Mouse (Mus musculus): Measurements from ENCODE around the gene Cenps. TPM values are rescaled to one million over a fixed set of nuclear protein-coding genes. Genes with fewer than 3 reads are reported as not detected.
A peak's percentile ranks its signal among the peaks of the same experiment; 100 is the strongest.
"Not testable (repeated sequence)": the region's sequence is repeated elsewhere in the genome, so short reads cannot be mapped to it uniquely, and the experiment has no call there.

The Cenps gene
- polyA plus RNA-seq, 1 experiment from 2014 or later, result 51.1 TPM

GRCm38 (mm10) chr4:149131789-149132565 lies 5.5 kb downstream of the Cenps start:
- no peak overlapping the region for H3K9ac ChIP-seq
- H3K4me3 ChIP-seq (replicated peaks), result no peak overlapping the region
- no peaks in the 10 kb centered on the region for H3K9me3 ChIP-seq
- H3K27me3 ChIP-seq, result no peaks in the 10 kb centered on the region
- no peak overlapping the region for H3K4me2 ChIP-seq
- WGBS, result 91% methylated on average over 21 of the region's 21 CpGs
- no peak for ATAC-seq (ENCODE audit: low FRiP score)
- no peak overlapping the region for H3K27ac ChIP-seq
- peaks cover 8% of the 10 kb centered on the region for H3K4me1 ChIP-seq
- peaks cover 44% of the 10 kb centered on the region for H3K36me3 ChIP-seq (replicated peaks)

DNA sequence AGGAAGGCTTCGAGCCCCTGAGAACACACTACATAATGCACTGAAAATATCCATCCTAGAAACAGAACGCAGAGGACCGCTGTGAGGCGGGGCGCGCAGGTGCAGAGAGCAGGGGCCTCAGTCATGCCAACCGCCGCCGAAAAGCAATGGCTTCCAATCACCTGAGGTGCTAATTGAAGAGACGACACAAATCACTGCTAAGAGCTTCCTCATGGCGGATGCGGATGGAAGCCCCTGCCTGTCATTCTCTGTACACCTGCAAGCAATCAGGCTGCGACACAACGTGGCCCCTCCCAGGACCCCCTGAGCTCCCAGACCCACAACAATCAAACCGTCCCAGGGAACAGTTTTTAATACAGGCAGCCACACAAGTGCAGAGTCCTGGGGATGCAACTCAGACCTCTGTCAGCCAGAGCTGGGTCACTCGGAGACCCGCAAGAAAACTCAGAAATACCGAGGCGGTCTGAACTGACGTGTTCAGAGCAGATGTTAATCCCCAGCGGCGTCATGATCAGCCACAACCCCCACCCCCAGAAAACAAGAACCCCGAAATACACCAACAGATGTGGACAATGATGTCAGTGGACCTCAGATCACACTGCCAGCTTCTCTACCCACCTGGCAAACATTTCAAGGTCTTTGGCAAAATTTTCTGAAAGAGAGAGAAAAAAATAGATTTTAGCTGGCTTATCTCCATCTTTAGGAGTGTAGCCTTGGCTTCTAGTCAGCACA lies 6.2 kb downstream of the Cenps start:
- no peak overlapping the region for H3K4me2 ChIP-seq
- H3K9ac ChIP-seq, result no peak overlapping the region
- 90% methylated on average over 23 of the region's 23 CpGs for WGBS
- no peak overlapping the region for H3K4me3 ChIP-seq (replicated peaks)
- H3K27ac ChIP-seq, result no peak overlapping the region
- H3K27me3 ChIP-seq, result no peaks in the 10 kb centered on the region
- H3K4me1 ChIP-seq, result peaks cover under 1% of the 10 kb centered on the region; the same call in 1 of the 2 replicates
- peaks cover 44% of the 10 kb centered on the region for H3K36me3 ChIP-seq (replicated peaks)
- no peak for ATAC-seq (ENCODE audit: low FRiP score)
- H3K9me3 ChIP-seq, result no peaks in the 10 kb centered on the region

DNA sequence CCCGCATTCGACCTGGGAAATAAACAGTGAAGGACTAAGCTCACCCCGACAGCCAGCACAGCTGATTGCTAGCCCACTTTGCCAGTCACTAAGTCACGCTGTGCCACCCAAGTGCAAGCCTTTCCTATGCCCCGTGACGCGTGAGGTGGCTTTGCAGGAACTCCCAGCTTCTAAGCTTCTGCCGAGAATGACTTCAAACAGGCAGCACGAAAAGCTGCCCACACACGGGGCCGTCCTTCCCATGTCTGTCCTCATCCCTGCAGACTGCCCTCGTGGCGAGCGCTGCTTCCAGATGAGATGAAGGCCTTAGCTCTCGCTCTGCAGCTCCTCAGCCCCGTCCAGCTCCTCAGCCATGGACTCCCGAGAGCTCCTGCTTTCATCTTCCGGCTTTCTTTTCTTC lies 9.0 kb downstream of the Cenps start:
- Histone ChIP-seq H3K4me1 (0 out of 2 replicates have a peak, but pooled peaks cover 7% of the 10 kb centered on the region), H3K36me3 (replicated peaks) (peaks cover 44% of the 10 kb centered on the region), H3K27me3 (no peaks in the 10 kb centered on the region), H3K4me3 (replicated peaks) (no peak overlapping the region), H3K9ac (no peak overlapping the region), H3K27ac (no peak overlapping the region), H3K9me3 (no peaks in the 10 kb centered on the region), H3K4me2 (no peak overlapping the region)
- ATAC-seq (ENCODE audit: low FRiP score), result no peak
- 90% methylated on average over 18 of the region's 18 CpGs for WGBS

DNA sequence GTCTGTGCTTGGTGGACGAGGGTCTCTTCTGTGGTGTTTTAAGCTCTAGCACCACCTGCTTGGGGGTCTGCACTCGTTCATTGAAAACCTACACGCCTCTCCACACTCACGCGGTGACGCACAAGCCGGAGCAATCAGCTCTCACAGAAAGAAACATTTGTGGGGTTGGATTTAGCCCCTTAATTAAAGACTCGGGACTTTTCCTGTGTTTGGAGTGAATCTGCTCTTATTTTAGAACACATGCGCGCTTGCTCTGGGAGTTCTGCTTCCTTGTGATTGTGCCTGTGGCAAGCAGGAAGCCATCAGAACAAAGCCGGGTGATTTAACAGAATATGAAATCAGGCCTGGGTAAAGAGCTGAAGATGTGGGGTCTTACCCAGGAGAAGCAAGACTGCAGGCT lies 10.8 kb downstream of the Cenps start, which contains the start of gene Cort:
Cort (minus strand) TSS at position 101 of the 400 bp plus-strand sequence.
- H3K9me3 ChIP-seq, result no peaks in the 10 kb centered on the region
- 0 out of 2 replicates have a peak, but pooled peaks cover 7% of the 10 kb centered on the region for H3K4me1 ChIP-seq
- ATAC-seq (ENCODE audit: low FRiP score), result no peak
- no peak within 1 kb of the TSS for H3K9ac ChIP-seq
- H3K4me2 ChIP-seq, result no peak within 1 kb of the TSS
- 86% methylated on average over 11 of the region's 11 CpGs for WGBS
- no peak within 1 kb of the TSS for H3K4me3 ChIP-seq (replicated peaks)
- H3K27me3 ChIP-seq, result no peaks in the 10 kb centered on the region
- peaks cover 40% of the 10 kb centered on the region for H3K36me3 ChIP-seq (replicated peaks)
- H3K27ac ChIP-seq, result no peak within 1 kb of the TSS

- H3K4me1 ChIP-seq, result 0 out of 2 replicates have a peak, but pooled peaks cover 7% of the 10 kb centered on the region
- 87% methylated on average over 6 of the region's 6 CpGs for WGBS
- no peak overlapping the region for H3K4me3 ChIP-seq (replicated peaks)
- peaks cover 35% of the 10 kb centered on the region for H3K36me3 ChIP-seq (replicated peaks)
- no peak overlapping the region for H3K27ac ChIP-seq
- no peaks in the 10 kb centered on the region for H3K9me3 ChIP-seq
- no peak overlapping the region for H3K4me2 ChIP-seq
- H3K9ac ChIP-seq, result no peak overlapping the region
- no peaks in the 10 kb centered on the region for H3K27me3 ChIP-seq
- ATAC-seq (ENCODE audit: low FRiP score), result no peak
Observed at GRCm38 (mm10) chr4:149126115-149126509, 11.3 kb downstream of the Cenps start.

- no peak overlapping the region for H3K9ac ChIP-seq
- H3K4me3 ChIP-seq (replicated peaks), result no peak overlapping the region
- 0 out of 2 replicates have a peak, but pooled peaks cover 7% of the 10 kb centered on the region for H3K4me1 ChIP-seq
- H3K36me3 ChIP-seq (replicated peaks), result peaks cover 29% of the 10 kb centered on the region
- 42% methylated on average over 11 of the region's 11 CpGs for WGBS
- H3K27me3 ChIP-seq, result no peaks in the 10 kb centered on the region
- no peaks in the 10 kb centered on the region for H3K9me3 ChIP-seq
- no peak overlapping the region for H3K4me2 ChIP-seq
- no peak overlapping the region for H3K27ac ChIP-seq
- no peak for ATAC-seq (ENCODE audit: low FRiP score)
Observed at GRCm38 (mm10) chr4:149125341-149126114, 11.9 kb downstream of the Cenps start.

- 61% methylated on average over 5 of the region's 5 CpGs for WGBS
- no peak overlapping the region for H3K4me2 ChIP-seq
- H3K27me3 ChIP-seq, result no peaks in the 10 kb centered on the region
Observed at GRCm38 (mm10) chr4:149123432-149123831, 14.0 kb downstream of the Cenps start.

DNA sequence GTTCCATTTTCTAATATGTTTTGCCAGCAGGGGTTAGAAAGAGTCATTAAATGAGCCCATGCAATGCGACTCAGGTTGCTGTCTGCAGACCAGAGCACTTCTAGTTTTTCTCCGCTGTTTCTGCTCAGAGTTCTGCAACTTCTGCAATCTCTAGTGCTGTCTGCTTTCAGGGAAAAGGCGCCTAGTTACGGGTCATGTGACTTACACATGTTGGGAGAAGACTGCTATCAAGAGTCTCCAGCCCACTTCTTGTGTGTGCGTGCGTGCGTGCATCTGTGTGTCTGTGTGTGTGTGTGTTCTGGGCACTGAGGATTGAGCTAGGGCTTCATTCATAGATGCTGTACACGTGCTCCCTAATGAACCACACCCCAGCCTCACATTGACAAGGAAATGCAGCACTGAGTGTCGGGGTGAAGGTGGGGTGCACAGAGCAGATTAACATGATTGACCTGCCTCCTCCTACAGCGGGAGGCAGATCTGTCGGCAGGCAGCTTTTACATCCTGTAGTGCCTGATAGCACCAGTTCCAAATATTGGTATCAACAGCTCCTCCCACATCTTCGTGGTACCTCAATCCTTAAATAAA lies 17.4 kb downstream of the Cenps start:
- not testable (repeated sequence) for ATAC-seq (ENCODE audit: low FRiP score); H3K27ac ChIP-seq
- WGBS, result 84% methylated on average over 12 of the region's 12 CpGs

More at GRCm38 (mm10) chr4:149123432-149123831, 14.0 kb downstream of the Cenps start:
- H3K9ac ChIP-seq, result no peak overlapping the region
- H3K4me1 ChIP-seq, result 0 out of 2 replicates have a peak, but pooled peaks cover 7% of the 10 kb centered on the region
- peaks cover 19% of the 10 kb centered on the region for H3K36me3 ChIP-seq (replicated peaks)
- no peak overlapping the region for H3K27ac ChIP-seq
- no peak overlapping the region for H3K4me3 ChIP-seq (replicated peaks)
- no peak for ATAC-seq (ENCODE audit: low FRiP score)
- H3K9me3 ChIP-seq, result no peaks in the 10 kb centered on the region

DNA sequence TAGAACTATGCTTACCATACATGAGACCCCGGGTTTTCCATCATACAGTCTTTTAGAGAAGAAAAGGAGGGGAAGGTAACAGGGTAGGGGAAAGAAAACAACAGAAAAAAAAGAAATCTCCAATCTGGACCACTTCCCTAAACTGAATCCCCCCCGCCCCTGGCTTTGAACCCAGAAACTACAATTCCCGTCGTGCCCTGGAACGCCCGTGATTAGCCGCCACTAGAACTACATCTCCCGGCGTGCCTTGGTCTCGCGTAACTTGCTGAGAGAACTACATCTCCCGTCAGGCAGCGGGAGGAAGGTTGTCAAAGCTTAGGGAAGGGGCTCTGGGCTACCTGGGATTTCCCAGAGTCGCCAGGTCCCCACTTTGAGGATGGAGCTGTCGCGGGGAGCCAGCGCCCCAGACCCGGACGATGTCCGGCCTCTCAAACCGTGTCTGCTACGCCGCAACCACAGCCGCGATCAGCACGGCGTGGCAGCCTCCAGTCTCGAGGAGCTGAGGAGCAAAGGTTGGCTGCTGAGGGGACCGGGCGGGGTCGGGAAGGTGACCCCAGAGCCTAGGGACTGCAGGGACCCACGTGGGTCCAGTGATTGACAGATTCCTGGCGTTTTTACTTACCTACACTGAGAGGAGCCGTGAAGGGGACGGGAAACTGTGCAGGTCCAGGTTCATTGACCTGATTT lies 33.4 kb downstream of the Cenps start, which contains the start of gene Dffa:
Dffa (plus strand) TSS at position 272 of the 687 bp plus-strand sequence.
- Histone ChIP-seq H3K4me1 (peaks cover 11% of the 10 kb centered on the region), H3K4me3 (replicated peaks) (peak within 1 kb of the TSS; percentile 82), H3K9ac (peak within 1 kb of the TSS; percentile 88), H3K9me3 (no peaks in the 10 kb centered on the region), H3K36me3 (replicated peaks) (peaks cover 16% of the 10 kb centered on the region), H3K27me3 (no peaks in the 10 kb centered on the region), H3K4me2 (peak within 1 kb of the TSS; percentile 94), H3K27ac (0 out of 2 replicates have a peak within 1 kb of the TSS, but pooled peaks have one; percentile 25)
- peak; percentile 83 for ATAC-seq (ENCODE audit: low FRiP score)
- under 1% methylated on average over 35 of the region's 35 CpGs for WGBS

More for the DNA sequence above, 17.4 kb downstream of the Cenps start:
- not testable (repeated sequence) for H3K4me2 ChIP-seq; H3K4me3 ChIP-seq (replicated peaks); H3K9ac ChIP-seq; H3K4me1 ChIP-seq; H3K27me3 ChIP-seq; H3K9me3 ChIP-seq
- peaks cover 15% of the 10 kb centered on the region; the same call in 1 of the 2 replicates for H3K36me3 ChIP-seq (replicated peaks)

DNA sequence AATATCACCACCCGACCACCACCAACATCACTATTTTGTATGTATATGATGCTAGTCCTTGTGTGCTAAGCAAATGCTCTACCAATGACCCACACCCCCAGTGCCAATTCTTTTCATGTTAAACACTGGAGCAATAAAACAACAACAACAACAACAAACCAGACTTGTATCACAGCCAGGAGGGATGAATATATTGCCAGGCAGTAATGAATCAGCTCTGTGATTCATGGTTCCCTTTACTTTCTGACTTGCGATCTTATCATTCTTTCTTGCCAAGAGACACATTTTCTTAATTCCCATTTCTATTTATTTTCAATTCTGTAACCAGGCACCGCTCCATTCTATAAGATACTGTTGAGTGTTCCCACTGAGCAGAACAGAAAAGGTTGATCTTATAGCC lies 36.0 kb downstream of the Cenps start:
- 89% methylated on average over 3 of the region's 3 CpGs for WGBS
- ATAC-seq (ENCODE audit: low FRiP score), result no peak
- no peaks in the 10 kb centered on the region for H3K9me3 ChIP-seq

DNA sequence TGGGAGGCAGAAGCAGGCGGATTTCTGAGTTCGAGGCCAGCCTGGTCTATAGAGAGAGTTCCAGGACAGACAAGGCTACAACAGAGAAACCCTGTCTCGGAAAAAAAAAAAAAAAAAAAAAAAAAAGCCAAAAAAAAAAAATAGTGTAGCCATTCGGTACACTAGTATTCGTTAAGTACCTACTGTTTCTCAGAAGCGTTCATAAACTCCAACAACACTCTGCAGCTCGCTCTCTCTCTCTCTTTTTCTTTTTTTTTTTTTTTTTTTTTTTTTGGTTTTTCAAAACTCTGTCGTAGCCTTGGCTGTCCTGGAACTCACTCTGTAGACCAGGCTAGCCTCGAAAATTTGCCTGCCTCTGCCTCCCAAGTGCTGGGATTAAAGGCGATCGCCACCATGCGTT lies 37.0 kb downstream of the Cenps start:
- H3K9ac ChIP-seq; H3K9me3 ChIP-seq; H3K4me3 ChIP-seq (replicated peaks); H3K27ac ChIP-seq; H3K27me3 ChIP-seq; H3K36me3 ChIP-seq (replicated peaks); H3K4me2 ChIP-seq; ATAC-seq (ENCODE audit: low FRiP score): not testable (repeated sequence)
- peaks cover 26% of the 10 kb centered on the region for H3K4me1 ChIP-seq
- 89% methylated on average over 12 of the region's 12 CpGs for WGBS

More for the DNA sequence above, 36.0 kb downstream of the Cenps start:
- H3K9ac ChIP-seq, result no peak overlapping the region
- peaks cover 26% of the 10 kb centered on the region for H3K4me1 ChIP-seq
- H3K4me2 ChIP-seq, result no peak overlapping the region
- H3K36me3 ChIP-seq (replicated peaks), result peaks cover 4% of the 10 kb centered on the region; the same call in 1 of the 2 replicates
- H3K27ac ChIP-seq, result no peak overlapping the region
- H3K4me3 ChIP-seq (replicated peaks), result no peak overlapping the region
- H3K27me3 ChIP-seq, result no peaks in the 10 kb centered on the region

Measured in forebrain, embryonic 12.5 days (tissue).